Mouse (Mus musculus) testis, postnatal 10 days (tissue): ENCODE data around the gene 4930518I15Rik.
"Not testable (repeated sequence)": the region's sequence is repeated elsewhere in the genome, so short reads cannot be mapped to it uniquely, and the experiment has no call there.

Experiments used
- DNase-seq: peaks from one replicate; pipeline ENCODE4 v3.0.0; 2021; ENCODE audit warnings: low spot score

The 4930518I15Rik gene

GRCm38 (mm10) chr2:156843331-156843730, 14.4 kb downstream of the 4930518I15Rik start:
- DNase-seq = no peak

- no peak for DNase-seq
These were observed 15.0 kb downstream of the 4930518I15Rik start for GRCm38 (mm10) chr2:156842711-156843110.

GRCm38 (mm10) chr2:156841841-156842706, 15.7 kb downstream of the 4930518I15Rik start:
- DNase-seq = peak; percentile 84

GRCm38 (mm10) chr2:156841028-156841840, 16.5 kb downstream of the 4930518I15Rik start:
- peak; percentile 86 for DNase-seq

- DNase-seq = peak; percentile 79
These were observed 17.3 kb downstream of the 4930518I15Rik start for GRCm38 (mm10) chr2:156840301-156841027.

- DNase-seq = peak; percentile 93
These were observed 18.2 kb downstream of the 4930518I15Rik start, which contains the start of gene Tgif2 for GRCm38 (mm10) chr2:156839319-156840191. Gene Tgif2 (plus strand): TSS chr2:156840007.

GRCm38 (mm10) chr2:156838839-156839238, 18.9 kb downstream of the 4930518I15Rik start:
- no peak for DNase-seq

GRCm38 (mm10) chr2:156834336-156834735, 23.4 kb downstream of the 4930518I15Rik start:
- DNase-seq = no peak

GRCm38 (mm10) chr2:156825128-156825527, 32.6 kb downstream of the 4930518I15Rik start:
- DNase-seq = not testable (repeated sequence)

- DNase-seq = no peak
These were observed 41.6 kb downstream of the 4930518I15Rik start for GRCm38 (mm10) chr2:156816116-156816515.

- peak; percentile 28 for DNase-seq
These were observed 42.3 kb downstream of the 4930518I15Rik start for GRCm38 (mm10) chr2:156815412-156815811.

GRCm38 (mm10) chr2:156814893-156815292, 42.9 kb downstream of the 4930518I15Rik start:
- DNase-seq = peak; percentile 32

- peak; percentile 35 for DNase-seq
These were observed 43.4 kb downstream of the 4930518I15Rik start for GRCm38 (mm10) chr2:156814344-156814801.

- DNase-seq = no peak
These were observed 46.2 kb downstream of the 4930518I15Rik start for GRCm38 (mm10) chr2:156811556-156811955.

GRCm38 (mm10) chr2:156810716-156811115, 47.0 kb downstream of the 4930518I15Rik start:
- peak; percentile 39 for DNase-seq

- peak; percentile 80 for DNase-seq
These were observed 48.2 kb downstream of the 4930518I15Rik start for GRCm38 (mm10) chr2:156809579-156809978.

- peak; percentile 30 for DNase-seq
These were observed 50.9 kb downstream of the 4930518I15Rik start for GRCm38 (mm10) chr2:156806886-156807285.
